In genomic region chr1:130717291-130717871, GRCm38 (mm10) we compare ENCODE assay signal across 8 mouse cellular contexts. TPM values are rescaled to one million over a fixed set of nuclear protein-coding genes. Genes with fewer than 3 reads are reported as not detected.
DNase-seq lines count a peak whose midpoint lies in the region; ATAC-seq lines count a peak whose summit lies in the region.

Gene Yod1 (plus strand): TSS chr1:130717327.

- H3K4me2 ChIP-seq in intestine, embryonic 14.5 days (ENCODE audit: low read length), result peak within 1 kb of the TSS; percentile 72

- H3K9ac ChIP-seq in intestine, embryonic 14.5 days (ENCODE audit: low read length), result peak within 1 kb of the TSS; percentile 93

- intact Hi-C loops in left cerebral cortex, postnatal 14 days (cut with DNase I), result loop anchor here (2.0 kb wide), 1 partner anchor 67 kb away; no protein-coding TSS in a partner anchor

- H3K27ac ChIP-seq in intestine, embryonic 14.5 days (ENCODE audit: low read depth), result peak within 1 kb of the TSS; percentile 39

- peak; percentile 94 for DNase-seq in adrenal gland, adult 2 months
- DNase-seq in embryo, embryonic 11 days, result peak; percentile 95
- peak; percentile 90 for DNase-seq in gastrocnemius, postnatal 25 days
- DNase-seq in intestine, embryonic 14.5 days (ENCODE audit: low spot score), result peak; percentile 96
- peak; percentile 87 for DNase-seq in left cerebral cortex, postnatal 14 days (ENCODE audit: low spot score in 2 of 2)
- DNase-seq in right cerebral cortex, postnatal 14 days, result peak; percentile 93
- peak; percentile 90 for DNase-seq in urinary bladder, postnatal 25 days (ENCODE audit: low spot score)

- H3K27me3 ChIP-seq in intestine, embryonic 14.5 days (replicated peaks; ENCODE audit: control insufficient read depth, insufficient read depth, low read length), result no peaks in the 10 kb centered on the region

- WGBS in intestine, embryonic 14.5 days, result under 1% methylated on average over 54 of the region's 54 CpGs

- H3K9me3 ChIP-seq in intestine, embryonic 14.5 days (ENCODE audit: control insufficient read depth, low read length), result no peaks in the 10 kb centered on the region

- H3K4me3 ChIP-seq in intestine, embryonic 14.5 days (ENCODE audit: low read depth, low read length), result peak within 1 kb of the TSS; percentile 77

- ATAC-seq in intestine, embryonic 14.5 days (replicated peaks; ENCODE audit: low FRiP score, low TSS enrichment, low read depth), result peak; percentile 78
- peak; percentile 66 for ATAC-seq in megakaryocyte-erythroid progenitor cell, adult 5-6 weeks (replicated peaks; ENCODE audit: low FRiP score, low TSS enrichment, poor library complexity, severe bottlenecking)

- H3K36me3 ChIP-seq in intestine, embryonic 14.5 days (ENCODE audit: control insufficient read depth, insufficient read depth, low read length), result peaks cover 8% of the 10 kb centered on the region; the same call in 1 of the 2 replicates

- H3K4me1 ChIP-seq in intestine, embryonic 14.5 days (replicated peaks; ENCODE audit: control insufficient read depth, insufficient read depth, low read length), result peaks cover 3% of the 10 kb centered on the region

RNA-seq across cellular contexts. Expression of gene Yod1, which starts in this region (rescaled TPM):
- 10 to 100 TPM in 1 of 2 experiments, 1 to 10 TPM in 1; 9.5 to 10.6 TPM for total RNA-seq in adrenal gland, adult 2 months (2021)
- polyA plus RNA-seq in adrenal gland, adult 2 months (2012; rRNA removed), result 1.9 and 2.1 TPM in 2 replicates
- total RNA-seq in gastrocnemius, postnatal 25 days (2021), result 1 to 10 TPM; 3.2 TPM
- polyA plus RNA-seq in intestine, embryonic 14.5 days (2014; fragmentation: Nextera tagmentation; extraction: Ambion mirVana), result 7.5 and 8.1 TPM in 2 replicates
- 10 to 100 TPM; 12.9 to 13.6 TPM for total RNA-seq in left cerebral cortex, postnatal 14 days (2021)
- total RNA-seq in megakaryocyte-erythroid progenitor cell, adult 5-6 weeks (2014; fragmentation: Nextera tagmentation), result 14.4 and 15.9 TPM in 2 replicates
- total RNA-seq in megakaryocyte-erythroid progenitor cell, adult 5-6 weeks (2017), result 12.4 and 15.7 TPM in 2 replicates

Comparison
In these comparisons a context has a peak if more than half of its experiments do, and no peak if none do; other contexts are left out.
1. Peak in every context shown above with its lines: DNase-seq, ATAC-seq, H3K4me3 ChIP-seq and H3K27ac ChIP-seq.